In the genomic region with DNA sequence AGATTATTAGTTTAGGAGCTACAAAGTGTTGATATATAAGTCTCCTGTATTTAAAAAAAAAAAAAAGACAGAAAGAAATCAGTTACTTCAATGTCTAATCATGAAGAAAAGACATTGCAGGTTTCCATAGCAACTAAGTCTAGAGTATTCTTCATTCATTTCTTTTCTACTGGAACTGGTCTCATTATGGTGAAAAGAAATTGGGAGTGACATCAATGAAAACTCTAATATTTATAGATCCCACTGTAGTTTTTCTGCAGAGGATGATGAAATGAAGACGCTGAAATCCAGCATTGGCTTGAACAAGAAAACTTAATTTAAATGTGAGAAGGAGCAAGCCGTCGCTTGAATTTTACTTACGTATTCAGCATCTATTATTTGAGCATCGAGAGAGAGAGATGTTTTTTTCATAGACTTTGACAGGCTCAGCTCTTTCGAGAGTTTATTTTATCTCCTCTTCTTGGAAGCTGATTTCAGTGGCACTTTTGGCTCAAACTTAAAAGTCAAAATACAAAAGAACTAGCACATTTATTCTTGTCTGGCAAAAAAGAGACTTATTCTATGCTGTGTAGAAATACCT, we compare ENCODE assay signal across 22 mouse cellular contexts.
DNase-seq lines count a peak whose midpoint lies in the region; ATAC-seq and TF ChIP-seq lines count a peak whose summit lies in the region.
"Had no signal": no experiment of that assay in that cellular context is flagged by ENCODE, and none has a peak within 500 bp of the region (broad histone marks: within the 10 kb centered on the region; RNA-seq: fewer than 3 reads in every experiment).

No protein-coding gene starts in this region.

- ATAC-seq in forebrain, embryonic 14.5 days, result no peak
- no peak for ATAC-seq in forebrain, embryonic 15.5 days (replicated peaks)
- ATAC-seq in hindbrain, embryonic 14.5 days (ENCODE audit: low FRiP score), result no peak
- ATAC-seq in hindbrain, embryonic 11.5 days (ENCODE audit: low FRiP score), result no peak
- no peak for ATAC-seq in midbrain, embryonic 14.5 days (ENCODE audit: low FRiP score, low TSS enrichment)
- ATAC-seq in midbrain, embryonic 16.5 days, result no peak
- ATAC-seq in intestine, postnatal 0 days, result no peak
- ATAC-seq: CD4-positive, CD25-positive, alpha-beta regulatory T cell, adult 4 months; hindbrain, embryonic 16.5 days had no signal

- H3K27ac ChIP-seq in forebrain, embryonic 14.5 days (ENCODE audit: low read depth, low read length), result no peak overlapping the region
- H3K27ac ChIP-seq in forebrain, embryonic 15.5 days (replicated peaks), result no peak overlapping the region
- H3K27ac ChIP-seq in hindbrain, embryonic 14.5 days, result no peak overlapping the region
- no peak overlapping the region for H3K27ac ChIP-seq in hindbrain, embryonic 11.5 days (ENCODE audit: low read depth, low read length)
- H3K27ac ChIP-seq in midbrain, embryonic 14.5 days (replicated peaks; ENCODE audit: low read depth, low read length), result no peak overlapping the region
- H3K27ac ChIP-seq in midbrain, embryonic 16.5 days (ENCODE audit: low read length), result no peak overlapping the region
- no peak overlapping the region for H3K27ac ChIP-seq in intestine, postnatal 0 days (ENCODE audit: low read depth, low read length)
- H3K27ac ChIP-seq: embryonic facial prominence, embryonic 13.5 days; heart, embryonic 15.5 days had no signal

- H3K36me3 ChIP-seq in forebrain, embryonic 14.5 days (ENCODE audit: control insufficient read depth, insufficient read depth, low read length), result no peaks in the 10 kb centered on the region
- no peaks in the 10 kb centered on the region for H3K36me3 ChIP-seq in forebrain, embryonic 15.5 days
- H3K36me3 ChIP-seq in hindbrain, embryonic 14.5 days (replicated peaks; ENCODE audit: control insufficient read depth, insufficient read depth), result no peaks in the 10 kb centered on the region
- no peaks in the 10 kb centered on the region for H3K36me3 ChIP-seq in hindbrain, embryonic 11.5 days (ENCODE audit: control insufficient read depth, insufficient read depth, low read length)
- no peaks in the 10 kb centered on the region for H3K36me3 ChIP-seq in midbrain, embryonic 14.5 days (ENCODE audit: control insufficient read depth, insufficient read depth, low read length)
- no peaks in the 10 kb centered on the region for H3K36me3 ChIP-seq in midbrain, embryonic 16.5 days (ENCODE audit: control insufficient read depth, insufficient read depth, low read length)
- no peaks in the 10 kb centered on the region for H3K36me3 ChIP-seq in intestine, postnatal 0 days (ENCODE audit: control insufficient read depth, insufficient read depth)
- H3K36me3 ChIP-seq: embryonic facial prominence, embryonic 13.5 days; G1E; heart, embryonic 15.5 days had no signal

- TF ChIP-seq CTCF in intestine, postnatal 0 days (IDR thresholded peaks at IDR 0.05; ENCODE audit: low read depth), result no peak

- H3K9ac ChIP-seq in forebrain, embryonic 14.5 days (ENCODE audit: low read length), result no peak overlapping the region
- no peak overlapping the region for H3K9ac ChIP-seq in forebrain, embryonic 15.5 days (replicated peaks)
- no peak overlapping the region for H3K9ac ChIP-seq in hindbrain, embryonic 14.5 days
- no peak overlapping the region for H3K9ac ChIP-seq in hindbrain, embryonic 11.5 days (ENCODE audit: low read depth, low read length)
- H3K9ac ChIP-seq in midbrain, embryonic 14.5 days (replicated peaks; ENCODE audit: low read length), result no peak overlapping the region
- H3K9ac ChIP-seq in midbrain, embryonic 16.5 days (ENCODE audit: low read depth, low read length), result no peak overlapping the region
- H3K9ac ChIP-seq in intestine, postnatal 0 days (ENCODE audit: low read depth, low read length), result no peak overlapping the region
- H3K9ac ChIP-seq: embryonic facial prominence, embryonic 13.5 days; heart, embryonic 15.5 days had no signal

- peak; percentile 23 for DNase-seq in forebrain, embryonic 14.5 days (ENCODE audit: low spot score)
- DNase-seq in hindbrain, embryonic 14.5 days (ENCODE audit: low spot score), result peak; percentile 30
- no peak for DNase-seq in hindbrain, embryonic 11.5 days (ENCODE audit: low spot score)
- DNase-seq in midbrain, embryonic 14.5 days, result peak; percentile 51
- DNase-seq: adrenal gland, adult 8-10 months; adrenal gland, postnatal 36 days; B cell, adult 2 months; cerebellum, adult 18-20 months; cerebellum, adult 9-11 months; cerebellum, postnatal 36 days; gastrocnemius, postnatal 10 days; heart, adult 18-20 months; heart, postnatal 14 days had no signal

- WGBS in forebrain, embryonic 14.5 days, result 56% methylated on average over 6 of the region's 6 CpGs
- 25% methylated on average over 6 of the region's 6 CpGs for WGBS in forebrain, embryonic 15.5 days
- 59% methylated on average over 6 of the region's 6 CpGs for WGBS in hindbrain, embryonic 14.5 days
- 84% methylated on average over 6 of the region's 6 CpGs for WGBS in hindbrain, embryonic 11.5 days
- 33% methylated on average over 6 of the region's 6 CpGs for WGBS in midbrain, embryonic 14.5 days
- 35% methylated on average over 6 of the region's 6 CpGs for WGBS in midbrain, embryonic 16.5 days
- 79% methylated on average over 6 of the region's 6 CpGs for WGBS in intestine, postnatal 0 days

- no peak overlapping the region for H3K4me3 ChIP-seq in forebrain, embryonic 14.5 days (ENCODE audit: low read depth, low read length)
- H3K4me3 ChIP-seq in forebrain, embryonic 15.5 days, result no peak overlapping the region
- no peak overlapping the region for H3K4me3 ChIP-seq in hindbrain, embryonic 14.5 days (replicated peaks; ENCODE audit: low read length)
- no peak overlapping the region for H3K4me3 ChIP-seq in hindbrain, embryonic 11.5 days (ENCODE audit: low read depth, low read length)
- no peak overlapping the region for H3K4me3 ChIP-seq in midbrain, embryonic 14.5 days (replicated peaks; ENCODE audit: low read depth, low read length)
- H3K4me3 ChIP-seq in midbrain, embryonic 16.5 days (ENCODE audit: low read depth, low read length), result no peak overlapping the region
- no peak overlapping the region for H3K4me3 ChIP-seq in intestine, postnatal 0 days (ENCODE audit: low read depth, low read length)
- H3K4me3 ChIP-seq: embryonic facial prominence, embryonic 13.5 days; heart, embryonic 15.5 days had no signal

- H3K4me1 ChIP-seq in forebrain, embryonic 14.5 days (ENCODE audit: control insufficient read depth, insufficient read depth, low read length), result no peaks in the 10 kb centered on the region
- H3K4me1 ChIP-seq in forebrain, embryonic 15.5 days, result 0 out of 2 replicates have a peak, but pooled peaks cover 2% of the 10 kb centered on the region
- H3K4me1 ChIP-seq in hindbrain, embryonic 14.5 days (replicated peaks; ENCODE audit: control insufficient read depth, insufficient read depth, low read length), result no peaks in the 10 kb centered on the region
- no peaks in the 10 kb centered on the region for H3K4me1 ChIP-seq in hindbrain, embryonic 11.5 days (replicated peaks; ENCODE audit: control insufficient read depth, insufficient read depth, low read length)
- 0 out of 2 replicates have a peak, but pooled peaks cover 3% of the 10 kb centered on the region for H3K4me1 ChIP-seq in midbrain, embryonic 14.5 days (ENCODE audit: control insufficient read depth, insufficient read depth, low read length)
- H3K4me1 ChIP-seq in midbrain, embryonic 16.5 days (ENCODE audit: control insufficient read depth, insufficient read depth, low read length), result no peaks in the 10 kb centered on the region
- no peaks in the 10 kb centered on the region for H3K4me1 ChIP-seq in intestine, postnatal 0 days (replicated peaks; ENCODE audit: control insufficient read depth, insufficient read depth, low read length)
- H3K4me1 ChIP-seq: embryonic facial prominence, embryonic 13.5 days; heart, embryonic 15.5 days had no signal

- H3K4me2 ChIP-seq in forebrain, embryonic 14.5 days (ENCODE audit: low read length), result no peak overlapping the region
- H3K4me2 ChIP-seq in forebrain, embryonic 15.5 days (replicated peaks), result no peak overlapping the region
- H3K4me2 ChIP-seq in hindbrain, embryonic 14.5 days (replicated peaks), result no peak overlapping the region
- no peak overlapping the region for H3K4me2 ChIP-seq in hindbrain, embryonic 11.5 days (replicated peaks; ENCODE audit: low read depth, low read length)
- no peak overlapping the region for H3K4me2 ChIP-seq in midbrain, embryonic 14.5 days (ENCODE audit: low read length)
- H3K4me2 ChIP-seq in midbrain, embryonic 16.5 days (ENCODE audit: low read length), result no peak overlapping the region
- H3K4me2 ChIP-seq in intestine, postnatal 0 days (replicated peaks; ENCODE audit: low read depth), result no peak overlapping the region
- H3K4me2 ChIP-seq: embryonic facial prominence, embryonic 13.5 days; heart, embryonic 11.5 days; heart, embryonic 15.5 days had no signal

- no peaks in the 10 kb centered on the region for H3K9me3 ChIP-seq in forebrain, embryonic 14.5 days (replicated peaks; ENCODE audit: control insufficient read depth, low read length)
- H3K9me3 ChIP-seq in forebrain, embryonic 15.5 days, result no peaks in the 10 kb centered on the region
- no peaks in the 10 kb centered on the region for H3K9me3 ChIP-seq in hindbrain, embryonic 14.5 days (ENCODE audit: control insufficient read depth, low read length)
- H3K9me3 ChIP-seq in hindbrain, embryonic 11.5 days (ENCODE audit: control insufficient read depth, low read length), result no peaks in the 10 kb centered on the region
- H3K9me3 ChIP-seq in midbrain, embryonic 14.5 days (ENCODE audit: control insufficient read depth, low read length), result no peaks in the 10 kb centered on the region
- H3K9me3 ChIP-seq in midbrain, embryonic 16.5 days (replicated peaks; ENCODE audit: control insufficient read depth, low read length, poor library complexity, severe bottlenecking), result no peaks in the 10 kb centered on the region
- no peaks in the 10 kb centered on the region for H3K9me3 ChIP-seq in intestine, postnatal 0 days (ENCODE audit: control insufficient read depth)
- H3K9me3 ChIP-seq: embryonic facial prominence, embryonic 13.5 days; heart, embryonic 15.5 days had no signal

- H3K27me3 ChIP-seq in forebrain, embryonic 14.5 days (replicated peaks; ENCODE audit: control insufficient read depth, insufficient read depth, low read length), result no peaks in the 10 kb centered on the region
- no peaks in the 10 kb centered on the region for H3K27me3 ChIP-seq in forebrain, embryonic 15.5 days
- no peaks in the 10 kb centered on the region for H3K27me3 ChIP-seq in hindbrain, embryonic 14.5 days (ENCODE audit: control insufficient read depth, insufficient read depth, low read length)
- H3K27me3 ChIP-seq in hindbrain, embryonic 11.5 days (ENCODE audit: control insufficient read depth, insufficient read depth, low read length), result no peaks in the 10 kb centered on the region
- no peaks in the 10 kb centered on the region for H3K27me3 ChIP-seq in midbrain, embryonic 14.5 days (ENCODE audit: control insufficient read depth, insufficient read depth, low read length)
- H3K27me3 ChIP-seq in midbrain, embryonic 16.5 days (ENCODE audit: control insufficient read depth, insufficient read depth, low read depth, low read length), result no peaks in the 10 kb centered on the region
- no peaks in the 10 kb centered on the region for H3K27me3 ChIP-seq in intestine, postnatal 0 days (replicated peaks; ENCODE audit: control insufficient read depth, insufficient read depth, low read length)
- H3K27me3 ChIP-seq: embryonic facial prominence, embryonic 13.5 days; heart, embryonic 15.5 days had no signal
